Mouse (Mus musculus): ENCODE data around the gene Sstr3. TPM values are rescaled to one million over a fixed set of nuclear protein-coding genes. Genes with fewer than 3 reads are reported as not detected.

Gene Sstr3
- polyA plus RNA-seq, 1 experiment from 2014 or later: 0.16 TPM

- Histone ChIP-seq H3K4me2 (ENCODE audit: low read length) (peak overlapping the region; percentile 58), H3K36me3 (ENCODE audit: control insufficient read depth, insufficient read depth, low read length) (no peaks in the 10 kb centered on the region), H3K4me3 (ENCODE audit: low read depth, low read length) (peak overlapping the region; percentile 29), H3K4me1 (ENCODE audit: control insufficient read depth, insufficient read depth, low read length) (peaks cover 15% of the 10 kb centered on the region), H3K9ac (ENCODE audit: low read depth, low read length) (peak overlapping the region; percentile 61), H3K9me3 (replicated peaks; ENCODE audit: control insufficient read depth, low read length, poor library complexity, severe bottlenecking) (no peaks in the 10 kb centered on the region), H3K27ac (ENCODE audit: low read length) (0 out of 2 replicates have a peak overlapping the region, but pooled peaks have one; percentile 5), H3K27me3 (ENCODE audit: control insufficient read depth, insufficient read depth, low read depth, low read length) (no peaks in the 10 kb centered on the region)
- no peak for ATAC-seq
- WGBS: 1% methylated on average over 13 of the region's 15 CpGs
Measured at GRCm38 (mm10) chr15:78529428-78529990, 15.0 kb downstream of the Sstr3 start.

GRCm38 (mm10) chr15:78528726-78529411 is 15.6 kb downstream of the Sstr3 start:
- Histone ChIP-seq H3K27me3 (ENCODE audit: control insufficient read depth, insufficient read depth, low read depth, low read length) (no peaks in the 10 kb centered on the region), H3K27ac (ENCODE audit: low read length) (no peak overlapping the region), H3K9me3 (replicated peaks; ENCODE audit: control insufficient read depth, low read length, poor library complexity, severe bottlenecking) (no peaks in the 10 kb centered on the region), H3K4me3 (ENCODE audit: low read depth, low read length) (peak overlapping the region; percentile 29; the same call in 1 of the 2 replicates), H3K4me1 (ENCODE audit: control insufficient read depth, insufficient read depth, low read length) (peaks cover 15% of the 10 kb centered on the region), H3K9ac (ENCODE audit: low read depth, low read length) (peak overlapping the region; percentile 61; the same call in 1 of the 2 replicates), H3K4me2 (ENCODE audit: low read length) (peak overlapping the region; percentile 58), H3K36me3 (ENCODE audit: control insufficient read depth, insufficient read depth, low read length) (no peaks in the 10 kb centered on the region)
- no peak for ATAC-seq
- 56% methylated on average over 11 of the region's 11 CpGs for WGBS

GRCm38 (mm10) chr15:78527973-78528372 is 16.5 kb downstream of the Sstr3 start:
- Histone ChIP-seq H3K9ac (ENCODE audit: low read depth, low read length) (no peak overlapping the region), H3K36me3 (ENCODE audit: control insufficient read depth, insufficient read depth, low read length) (no peaks in the 10 kb centered on the region), H3K4me3 (ENCODE audit: low read depth, low read length) (no peak overlapping the region), H3K4me2 (ENCODE audit: low read length) (no peak overlapping the region), H3K27me3 (ENCODE audit: control insufficient read depth, insufficient read depth, low read depth, low read length) (no peaks in the 10 kb centered on the region), H3K4me1 (ENCODE audit: control insufficient read depth, insufficient read depth, low read length) (peaks cover 15% of the 10 kb centered on the region), H3K27ac (ENCODE audit: low read length) (no peak overlapping the region), H3K9me3 (replicated peaks; ENCODE audit: control insufficient read depth, low read length, poor library complexity, severe bottlenecking) (no peaks in the 10 kb centered on the region)
- no peak for ATAC-seq
- 85% methylated on average over 7 of the region's 7 CpGs for WGBS

- 87% methylated on average over 5 of the region's 5 CpGs for WGBS
Measured at GRCm38 (mm10) chr15:78524163-78524562, 20.3 kb downstream of the Sstr3 start.

GRCm38 (mm10) chr15:78521892-78522291 is 22.6 kb downstream of the Sstr3 start:
- no peak overlapping the region for H3K27ac ChIP-seq (ENCODE audit: low read length)
- no peaks in the 10 kb centered on the region for H3K4me1 ChIP-seq (ENCODE audit: control insufficient read depth, insufficient read depth, low read length)
- H3K9ac ChIP-seq (ENCODE audit: low read depth, low read length): no peak overlapping the region
- no peak overlapping the region for H3K4me2 ChIP-seq (ENCODE audit: low read length)
- H3K36me3 ChIP-seq (ENCODE audit: control insufficient read depth, insufficient read depth, low read length): no peaks in the 10 kb centered on the region
- ATAC-seq: no peak
- H3K4me3 ChIP-seq (ENCODE audit: low read depth, low read length): no peak overlapping the region
- WGBS: 82% methylated on average over 6 of the region's 6 CpGs
- no peaks in the 10 kb centered on the region for H3K27me3 ChIP-seq (ENCODE audit: control insufficient read depth, insufficient read depth, low read depth, low read length)
- H3K9me3 ChIP-seq (replicated peaks; ENCODE audit: control insufficient read depth, low read length, poor library complexity, severe bottlenecking): no peaks in the 10 kb centered on the region

More at GRCm38 (mm10) chr15:78524163-78524562, 20.3 kb downstream of the Sstr3 start:
- Histone ChIP-seq H3K4me2 (ENCODE audit: low read length) (no peak overlapping the region), H3K9me3 (replicated peaks; ENCODE audit: control insufficient read depth, low read length, poor library complexity, severe bottlenecking) (no peaks in the 10 kb centered on the region), H3K36me3 (ENCODE audit: control insufficient read depth, insufficient read depth, low read length) (no peaks in the 10 kb centered on the region), H3K4me1 (ENCODE audit: control insufficient read depth, insufficient read depth, low read length) (peaks cover 1% of the 10 kb centered on the region; the same call in 1 of the 2 replicates), H3K9ac (ENCODE audit: low read depth, low read length) (no peak overlapping the region), H3K4me3 (ENCODE audit: low read depth, low read length) (no peak overlapping the region), H3K27me3 (ENCODE audit: control insufficient read depth, insufficient read depth, low read depth, low read length) (no peaks in the 10 kb centered on the region), H3K27ac (ENCODE audit: low read length) (no peak overlapping the region)
- no peak for ATAC-seq

GRCm38 (mm10) chr15:78521331-78521730 is 23.2 kb downstream of the Sstr3 start:
- WGBS: 77% methylated on average over 8 of the region's 8 CpGs
- Histone ChIP-seq H3K27ac (ENCODE audit: low read length) (no peak overlapping the region), H3K36me3 (ENCODE audit: control insufficient read depth, insufficient read depth, low read length) (no peaks in the 10 kb centered on the region), H3K4me3 (ENCODE audit: low read depth, low read length) (no peak overlapping the region), H3K9ac (ENCODE audit: low read depth, low read length) (no peak overlapping the region), H3K27me3 (ENCODE audit: control insufficient read depth, insufficient read depth, low read depth, low read length) (no peaks in the 10 kb centered on the region), H3K9me3 (replicated peaks; ENCODE audit: control insufficient read depth, low read length, poor library complexity, severe bottlenecking) (no peaks in the 10 kb centered on the region), H3K4me2 (ENCODE audit: low read length) (no peak overlapping the region), H3K4me1 (ENCODE audit: control insufficient read depth, insufficient read depth, low read length) (no peaks in the 10 kb centered on the region)
- ATAC-seq: no peak

- 82% methylated on average over 13 of the region's 13 CpGs for WGBS
Measured at GRCm38 (mm10) chr15:78520112-78520715, 24.3 kb downstream of the Sstr3 start.

GRCm38 (mm10) chr15:78518221-78518620 is 26.3 kb downstream of the Sstr3 start:
- no peak for ATAC-seq
- no peak overlapping the region for H3K4me3 ChIP-seq (ENCODE audit: low read depth, low read length)
- H3K27me3 ChIP-seq (ENCODE audit: control insufficient read depth, insufficient read depth, low read depth, low read length): no peaks in the 10 kb centered on the region
- no peak overlapping the region for H3K9ac ChIP-seq (ENCODE audit: low read depth, low read length)
- no peaks in the 10 kb centered on the region for H3K9me3 ChIP-seq (replicated peaks; ENCODE audit: control insufficient read depth, low read length, poor library complexity, severe bottlenecking)
- no peak overlapping the region for H3K27ac ChIP-seq (ENCODE audit: low read length)
- H3K36me3 ChIP-seq (ENCODE audit: control insufficient read depth, insufficient read depth, low read length): no peaks in the 10 kb centered on the region
- H3K4me1 ChIP-seq (ENCODE audit: control insufficient read depth, insufficient read depth, low read length): no peaks in the 10 kb centered on the region
- H3K4me2 ChIP-seq (ENCODE audit: low read length): no peak overlapping the region
- 69% methylated on average over 7 of the region's 7 CpGs for WGBS

More at GRCm38 (mm10) chr15:78520112-78520715, 24.3 kb downstream of the Sstr3 start:
- Histone ChIP-seq H3K27me3 (ENCODE audit: control insufficient read depth, insufficient read depth, low read depth, low read length) (no peaks in the 10 kb centered on the region), H3K9ac (ENCODE audit: low read depth, low read length) (no peak overlapping the region), H3K9me3 (replicated peaks; ENCODE audit: control insufficient read depth, low read length, poor library complexity, severe bottlenecking) (no peaks in the 10 kb centered on the region), H3K4me3 (ENCODE audit: low read depth, low read length) (no peak overlapping the region), H3K27ac (ENCODE audit: low read length) (no peak overlapping the region), H3K4me2 (ENCODE audit: low read length) (no peak overlapping the region), H3K36me3 (ENCODE audit: control insufficient read depth, insufficient read depth, low read length) (no peaks in the 10 kb centered on the region), H3K4me1 (ENCODE audit: control insufficient read depth, insufficient read depth, low read length) (no peaks in the 10 kb centered on the region)
- no peak for ATAC-seq

- Histone ChIP-seq H3K4me2 (ENCODE audit: low read length) (no peak overlapping the region), H3K9me3 (replicated peaks; ENCODE audit: control insufficient read depth, low read length, poor library complexity, severe bottlenecking) (no peaks in the 10 kb centered on the region), H3K9ac (ENCODE audit: low read depth, low read length) (no peak overlapping the region), H3K4me3 (ENCODE audit: low read depth, low read length) (no peak overlapping the region), H3K36me3 (ENCODE audit: control insufficient read depth, insufficient read depth, low read length) (no peaks in the 10 kb centered on the region), H3K4me1 (ENCODE audit: control insufficient read depth, insufficient read depth, low read length) (no peaks in the 10 kb centered on the region), H3K27ac (ENCODE audit: low read length) (no peak overlapping the region), H3K27me3 (ENCODE audit: control insufficient read depth, insufficient read depth, low read depth, low read length) (no peaks in the 10 kb centered on the region)
- ATAC-seq: no peak
- WGBS: 92% methylated on average over 6 of the region's 6 CpGs
Measured at GRCm38 (mm10) chr15:78515759-78516158, 28.7 kb downstream of the Sstr3 start.
